Mouse (Mus musculus) embryonic facial prominence, embryonic 15.5 days (tissue): ENCODE measurements around the gene Usp16. TPM values are rescaled to one million over a fixed set of nuclear protein-coding genes. Genes with fewer than 3 reads are reported as not detected.

Experiments
- ATAC-seq: fragments of 200-750 bp; cut with Nextera tagmentation; 2 replicates; pipeline ENCODE4 v1.8.0; 2017; ENCODE audit warnings: low read depth, moderate TSS enrichment; ENCODE audit not compliant: insufficient number of reproducible peaks, low FRiP score, low TSS enrichment
- H3K27ac ChIP-seq: fragments of 300-500 bp; sonication (generic); replicated peaks from 2 replicates; pipeline ENCODE4 v1.5.1; 2015; ENCODE audit warnings: mild to moderate bottlenecking, inconsistent platforms
- H3K27me3 ChIP-seq: fragments of 300-500 bp; sonication (generic); 2 replicates; pipeline ENCODE4 v1.6.1; 2015; ENCODE audit warnings: inconsistent platforms
- H3K36me3 ChIP-seq: fragments of 300-500 bp; sonication (generic); 2 replicates; pipeline ENCODE4 v1.6.1; 2015; ENCODE audit warnings: mild to moderate bottlenecking, inconsistent platforms
- H3K4me1 ChIP-seq: fragments of 300-500 bp; sonication (generic); 2 replicates; pipeline ENCODE4 v1.6.1; 2015; ENCODE audit warnings: inconsistent platforms
- H3K4me2 ChIP-seq: fragments of 300-500 bp; sonication (generic); replicated peaks from 2 replicates; pipeline ENCODE4 v1.6.1; 2015; ENCODE audit warnings: mild to moderate bottlenecking, inconsistent platforms
- H3K4me3 ChIP-seq: fragments of 300-500 bp; sonication (generic); replicated peaks from 2 replicates; pipeline ENCODE4 v1.5.1; 2015; ENCODE audit warnings: mild to moderate bottlenecking, inconsistent platforms
- H3K9ac ChIP-seq: fragments of 300-500 bp; sonication (generic); 2 replicates; pipeline ENCODE4 v1.6.1; 2015; ENCODE audit warnings: inconsistent platforms
- H3K9me3 ChIP-seq: fragments of 300-500 bp; sonication (generic); replicated peaks from 2 replicates; pipeline ENCODE4 v1.6.1; 2016; ENCODE audit warnings: inconsistent platforms
- WGBS: fragments of 180-500 bp; shearing (Covaris S2); methylation state at CpG from one replicate; pipeline ENCODE4 v1.1.7; 2015; 5-methylcytosine and 5-hydroxymethylcytosine counted together
- polyA plus RNA-seq: library from polyadenylated mRNA; unstranded; fragments of >200 nt; fragmentation: Nextera tagmentation; extraction: Ambion mirVana; gene quantifications from 2 replicates; pipeline ENCODE4 v1.2.1, GENCODE M21; 2015

The Usp16 gene
- polyA plus RNA-seq, 1 experiment from 2014 or later: 45.7 TPM

GRCm38 (mm10) chr16:87527553-87528249 lies 73.2 kb downstream of the Usp16 start:
- WGBS: 51% methylated on average over 8 of the region's 8 CpGs
- Histone ChIP-seq H3K9ac (no peak overlapping the region), H3K4me3 (no peak overlapping the region), H3K36me3 (no peaks in the 10 kb centered on the region), H3K9me3 (no peaks in the 10 kb centered on the region), H3K4me2 (no peak overlapping the region), H3K27ac (no peak overlapping the region), H3K4me1 (no peaks in the 10 kb centered on the region), H3K27me3 (no peaks in the 10 kb centered on the region)
- no peak for ATAC-seq

GRCm38 (mm10) chr16:87528755-87529154 lies 74.3 kb downstream of the Usp16 start:
- no peak for ATAC-seq
- no peak overlapping the region for H3K4me3 ChIP-seq
- no peak overlapping the region for H3K27ac ChIP-seq
- H3K4me1 ChIP-seq: no peaks in the 10 kb centered on the region
- no peak overlapping the region for H3K9ac ChIP-seq
- 44% methylated on average over 10 of the region's 10 CpGs for WGBS
- no peaks in the 10 kb centered on the region for H3K27me3 ChIP-seq
- no peaks in the 10 kb centered on the region for H3K36me3 ChIP-seq
- no peaks in the 10 kb centered on the region for H3K9me3 ChIP-seq
- no peak overlapping the region for H3K4me2 ChIP-seq

Other genes with a start within 250 kb of the Usp16 start
- 23.4 and 25.7 TPM in 2 replicates for gene N6amt1, start 100.5 kb upstream of the Usp16 start, polyA plus RNA-seq
- 22.5 and 23.3 TPM in 2 replicates for gene Ltn1, start 22.1 kb upstream of the Usp16 start, polyA plus RNA-seq
- 10.7 and 11.7 TPM in 2 replicates for gene Rwdd2b, start 14.1 kb upstream of the Usp16 start, polyA plus RNA-seq
- 368 and 388 TPM in 2 replicates for gene Cct8, start 41.2 kb downstream of the Usp16 start, polyA plus RNA-seq
- 0.89 and 1.4 TPM in 2 replicates for gene Map3k7cl, start 98.6 kb downstream of the Usp16 start, polyA plus RNA-seq
- gene Bach1, start 244.2 kb downstream of the Usp16 start, polyA plus RNA-seq: 13.0 and 14.4 TPM in 2 replicates